Mouse (Mus musculus) R1 (cell line): Measurements from ENCODE around the gene Osbpl3.
A peak's percentile ranks its signal among the peaks of the same experiment; 100 is the strongest.

Source experiments
- DNase-seq: peaks from one replicate; pipeline ENCODE4 v3.0.0-alpha.2; 2018; ENCODE audit warnings: low read depth, low spot score

Gene Osbpl3

GRCm38 (mm10) chr6:50403524-50403923, 52.5 kb downstream of the Osbpl3 start:
- no peak for DNase-seq

- no peak for DNase-seq
These were observed 53.1 kb downstream of the Osbpl3 start for GRCm38 (mm10) chr6:50402872-50403271.

- DNase-seq, result no peak
These were observed 55.8 kb downstream of the Osbpl3 start for GRCm38 (mm10) chr6:50400234-50400633.

GRCm38 (mm10) chr6:50399427-50400195, 56.4 kb downstream of the Osbpl3 start:
- DNase-seq, result no peak

GRCm38 (mm10) chr6:50398324-50398723, 57.7 kb downstream of the Osbpl3 start:
- DNase-seq, result no peak

GRCm38 (mm10) chr6:50397116-50397515, 58.9 kb downstream of the Osbpl3 start:
- DNase-seq, result no peak

- DNase-seq, result no peak
These were observed 60.2 kb downstream of the Osbpl3 start for GRCm38 (mm10) chr6:50395641-50396312.

- DNase-seq, result no peak
These were observed 61.6 kb downstream of the Osbpl3 start for GRCm38 (mm10) chr6:50394432-50394831.

- DNase-seq, result no peak
These were observed 62.0 kb downstream of the Osbpl3 start for GRCm38 (mm10) chr6:50393960-50394359.

- no peak for DNase-seq
These were observed 64.0 kb downstream of the Osbpl3 start for GRCm38 (mm10) chr6:50391951-50392350.

- DNase-seq, result no peak
These were observed 65.7 kb downstream of the Osbpl3 start for GRCm38 (mm10) chr6:50390313-50390712.

GRCm38 (mm10) chr6:50387629-50388028, 68.4 kb downstream of the Osbpl3 start:
- no peak for DNase-seq

GRCm38 (mm10) chr6:50386497-50386896, 69.5 kb downstream of the Osbpl3 start:
- peak; percentile 62 for DNase-seq

- DNase-seq, result no peak
These were observed 70.5 kb downstream of the Osbpl3 start for GRCm38 (mm10) chr6:50385451-50386013.

- no peak for DNase-seq
These were observed 73.3 kb downstream of the Osbpl3 start for GRCm38 (mm10) chr6:50382711-50383110.

- no peak for DNase-seq
These were observed 73.8 kb downstream of the Osbpl3 start for GRCm38 (mm10) chr6:50382196-50382595.

- peak; percentile 31 for DNase-seq
These were observed 74.4 kb downstream of the Osbpl3 start for GRCm38 (mm10) chr6:50381504-50382091.

- DNase-seq, result no peak
These were observed 76.3 kb downstream of the Osbpl3 start for GRCm38 (mm10) chr6:50379740-50380139.

- no peak for DNase-seq
These were observed 76.9 kb downstream of the Osbpl3 start for GRCm38 (mm10) chr6:50379136-50379535.

GRCm38 (mm10) chr6:50377742-50378720, 78.0 kb downstream of the Osbpl3 start:
- peak; percentile 28 for DNase-seq

- DNase-seq, result peak; percentile 62
These were observed 79.3 kb downstream of the Osbpl3 start for GRCm38 (mm10) chr6:50376684-50377083.
